Mouse (Mus musculus) kidney, adult 8-10 months (tissue): ENCODE measurements around the gene Mttp.

Source experiments
- DNase-seq, 2 experiments: peaks; one replicate each; pipeline ENCODE4 v3.0.0; 2022

Mttp gene

GRCm38 (mm10) chr3:138133916-138134315 is 10.9 kb downstream of the Mttp start:
- DNase-seq = no peak

- DNase-seq = no peak
These were observed 11.3 kb downstream of the Mttp start for GRCm38 (mm10) chr3:138133463-138133862.

- peak; percentile 15 to 33 for DNase-seq
These were observed 13.6 kb downstream of the Mttp start for GRCm38 (mm10) chr3:138131168-138131567.

GRCm38 (mm10) chr3:138130692-138131091 is 14.1 kb downstream of the Mttp start:
- no peak for DNase-seq

- no peak for DNase-seq
These were observed 15.7 kb downstream of the Mttp start for GRCm38 (mm10) chr3:138129110-138129509.

GRCm38 (mm10) chr3:138123842-138124241 is 20.9 kb downstream of the Mttp start:
- no peak for DNase-seq

- DNase-seq = no peak
These were observed 23.3 kb downstream of the Mttp start for GRCm38 (mm10) chr3:138121461-138121860.

- no peak for DNase-seq
These were observed 25.2 kb downstream of the Mttp start for GRCm38 (mm10) chr3:138119444-138120105.

GRCm38 (mm10) chr3:138118831-138119230 is 25.9 kb downstream of the Mttp start:
- no peak for DNase-seq

GRCm38 (mm10) chr3:138118392-138118791 is 26.4 kb downstream of the Mttp start:
- DNase-seq = no peak

GRCm38 (mm10) chr3:138116871-138117270 is 27.9 kb downstream of the Mttp start:
- no peak for DNase-seq

GRCm38 (mm10) chr3:138114106-138114505 is 30.7 kb downstream of the Mttp start:
- no peak for DNase-seq

- DNase-seq = no peak
These were observed 33.6 kb downstream of the Mttp start for GRCm38 (mm10) chr3:138110910-138111782.

GRCm38 (mm10) chr3:138106887-138107286 is 37.9 kb downstream of the Mttp start:
- DNase-seq = no peak

GRCm38 (mm10) chr3:138105056-138105455 is 39.7 kb downstream of the Mttp start:
- no peak for DNase-seq

- DNase-seq = no peak
These were observed 41.1 kb downstream of the Mttp start for GRCm38 (mm10) chr3:138103690-138104089.

- DNase-seq = no peak
These were observed 42.8 kb downstream of the Mttp start for GRCm38 (mm10) chr3:138101936-138102335.

- no peak for DNase-seq
These were observed 47.0 kb downstream of the Mttp start for GRCm38 (mm10) chr3:138097718-138098117.

- no peak for DNase-seq
These were observed 48.3 kb downstream of the Mttp start for GRCm38 (mm10) chr3:138096263-138097028.

GRCm38 (mm10) chr3:138095718-138096117 is 49.0 kb downstream of the Mttp start:
- DNase-seq = peak in 1 of 2 experiments; percentile 8

GRCm38 (mm10) chr3:138095301-138095700 is 49.5 kb downstream of the Mttp start:
- no peak for DNase-seq

GRCm38 (mm10) chr3:138083896-138084295 is 60.9 kb downstream of the Mttp start:
- no peak for DNase-seq

GRCm38 (mm10) chr3:138083073-138083637 is 61.6 kb downstream of the Mttp start:
- no peak for DNase-seq
